Mouse (Mus musculus) kidney, postnatal 0 days (tissue): ENCODE results near the gene Sertad4. TPM values are rescaled to one million over a fixed set of nuclear protein-coding genes. Genes with fewer than 3 reads are reported as not detected.

ENCODE experiments used
- ATAC-seq: fragments of 200-750 bp; cut with Nextera tagmentation; replicated peaks from 2 replicates; pipeline ENCODE4 v1.8.0; 2017; ENCODE audit warnings: low read depth, moderate number of reproducible peaks, moderate TSS enrichment, moderate library complexity; ENCODE audit not compliant: low FRiP score
- DNase-seq: peaks from one replicate; pipeline ENCODE4 v3.0.0-alpha.2; 2016; ENCODE audit warnings: low spot score
- H3K27ac ChIP-seq: fragments of 300-500 bp; sonication (generic); 2 replicates; pipeline ENCODE4 v1.5.1; 2014; ENCODE audit warnings: mild to moderate bottlenecking
- H3K27me3 ChIP-seq: fragments of 300-500 bp; sonication (generic); 2 replicates; pipeline ENCODE4 v1.6.1; 2014; ENCODE audit warnings: low read length, mixed read lengths; ENCODE audit not compliant: insufficient read depth
- H3K36me3 ChIP-seq: fragments of 300-500 bp; sonication (generic); 2 replicates; pipeline ENCODE4 v1.6.1; 2014; ENCODE audit warnings: low read length, mixed read lengths; ENCODE audit not compliant: insufficient read depth
- H3K4me1 ChIP-seq: fragments of 300-500 bp; sonication (generic); replicated peaks from 2 replicates; pipeline ENCODE4 v1.6.1; 2014; ENCODE audit warnings: antibody characterized with exemption, low read length, mixed read lengths; ENCODE audit not compliant: insufficient read depth
- H3K4me2 ChIP-seq: fragments of 300-500 bp; sonication (generic); 2 replicates; pipeline ENCODE4 v1.6.1; 2014; ENCODE audit warnings: mild to moderate bottlenecking, low read length, moderate library complexity, mixed read lengths
- H3K4me3 ChIP-seq: fragments of 300-500 bp; sonication (generic); replicated peaks from 2 replicates; pipeline ENCODE4 v1.5.1; 2014; ENCODE audit warnings: low read depth, low read length
- H3K9ac ChIP-seq: fragments of 300-500 bp; sonication (generic); 2 replicates; pipeline ENCODE4 v1.6.1; 2014; ENCODE audit warnings: low read depth, low read length
- H3K9me3 ChIP-seq: fragments of 300-500 bp; sonication (generic); replicated peaks from 2 replicates; pipeline ENCODE4 v1.6.1; 2016; ENCODE audit warnings: low read length, inconsistent platforms, mixed read lengths
- CTCF ChIP-seq: IDR thresholded peaks from 2 replicates; pipeline ENCODE4 v1.5.1; 2016; ENCODE audit warnings: antibody characterized with exemption, low read depth, mild to moderate bottlenecking, moderate library complexity
- WGBS: fragments of 180-500 bp; shearing (Covaris S2); extraction: QIAGEN DNeasy Blood & Tissue Kit; methylation state at CpG from one replicate; pipeline ENCODE4 v1.1.7; 2014; 5-methylcytosine and 5-hydroxymethylcytosine counted together
- polyA plus RNA-seq: library from polyadenylated mRNA; unstranded; fragments of >200 nt; fragmentation: Nextera tagmentation; extraction: Ambion mirVana; gene quantifications from 2 replicates; pipeline ENCODE4 v1.2.1, GENCODE M21; 2015

Gene Sertad4
- polyA plus RNA-seq, 1 experiment from 2014 or later: 20.0 TPM

DNA sequence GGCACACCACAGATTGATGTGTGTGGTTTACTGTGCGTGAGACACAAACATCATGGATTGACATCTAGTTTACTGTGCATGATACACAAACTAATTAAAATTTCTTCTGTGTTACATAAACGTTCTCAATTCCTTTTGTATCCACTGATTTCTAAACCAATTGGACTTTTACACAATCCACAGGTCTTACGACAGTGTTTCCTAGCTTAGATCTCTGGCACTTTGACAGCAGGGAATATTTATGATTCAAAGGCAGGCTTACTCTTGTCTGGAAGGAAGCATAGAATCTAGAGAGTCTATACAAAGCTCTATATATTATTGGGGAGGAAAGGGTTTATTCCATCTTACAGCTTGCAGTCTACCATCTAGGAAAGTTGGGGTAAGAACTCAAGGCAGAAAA, 8.9 kb upstream of the Sertad4 start:
- Histone ChIP-seq H3K27ac (no peak overlapping the region), H3K9me3 (no peaks in the 10 kb centered on the region), H3K4me3 (no peak overlapping the region), H3K9ac (no peak overlapping the region), H3K4me1 (peaks cover 11% of the 10 kb centered on the region; the same call in 1 of the 2 replicates), H3K4me2 (no peak overlapping the region), H3K27me3 (no peaks in the 10 kb centered on the region), H3K36me3 (no peaks in the 10 kb centered on the region)
- 52% methylated on average over 3 of the region's 3 CpGs for whole genome bisulfite sequencing
- no peak for TF ChIP-seq CTCF
- ATAC-seq: no peak
- no peak for DNase-seq

DNA sequence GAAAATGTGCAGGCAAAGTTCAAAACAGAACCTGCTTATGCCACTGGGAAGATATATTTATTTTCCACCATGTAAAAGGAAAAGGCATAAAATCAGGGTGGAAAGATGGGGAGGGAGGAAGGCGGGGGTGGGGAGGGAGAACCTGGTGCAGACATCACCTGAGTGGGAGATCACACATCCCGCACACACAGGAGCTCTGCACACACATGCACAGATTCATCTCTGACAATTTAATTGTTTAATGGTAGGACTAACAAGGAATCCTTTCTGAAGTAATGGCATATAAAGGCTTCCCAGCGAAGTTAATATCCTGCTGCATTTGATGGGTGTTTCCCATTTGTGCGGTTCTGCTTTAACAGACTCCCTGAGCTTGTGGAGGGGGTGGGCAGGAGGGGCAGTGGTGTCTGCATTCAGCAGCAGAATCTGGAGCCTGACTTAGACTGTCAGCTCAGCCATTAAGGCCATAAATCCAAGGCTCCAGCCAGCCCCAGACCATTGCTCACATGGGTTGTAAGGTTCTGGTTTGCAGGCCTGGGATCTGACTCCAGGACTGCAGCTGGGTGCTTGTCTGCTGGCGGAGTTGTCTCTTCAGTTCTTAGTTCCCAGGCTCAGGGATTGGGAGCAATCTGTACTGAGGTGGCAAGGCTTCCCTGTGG, 5.9 kb upstream of the Sertad4 start:
- TF ChIP-seq CTCF: no peak
- no peak for ATAC-seq
- H3K4me1 ChIP-seq: peaks cover 11% of the 10 kb centered on the region; the same call in 1 of the 2 replicates
- no peak overlapping the region for H3K27ac ChIP-seq
- 39% methylated on average over 5 of the region's 5 CpGs for WGBS
- no peak overlapping the region for H3K9ac ChIP-seq
- no peak overlapping the region for H3K4me3 ChIP-seq
- peak; percentile 12 for DNase-seq
- H3K9me3 ChIP-seq: no peaks in the 10 kb centered on the region
- H3K36me3 ChIP-seq: no peaks in the 10 kb centered on the region
- no peak overlapping the region for H3K4me2 ChIP-seq
- no peaks in the 10 kb centered on the region for H3K27me3 ChIP-seq

DNA sequence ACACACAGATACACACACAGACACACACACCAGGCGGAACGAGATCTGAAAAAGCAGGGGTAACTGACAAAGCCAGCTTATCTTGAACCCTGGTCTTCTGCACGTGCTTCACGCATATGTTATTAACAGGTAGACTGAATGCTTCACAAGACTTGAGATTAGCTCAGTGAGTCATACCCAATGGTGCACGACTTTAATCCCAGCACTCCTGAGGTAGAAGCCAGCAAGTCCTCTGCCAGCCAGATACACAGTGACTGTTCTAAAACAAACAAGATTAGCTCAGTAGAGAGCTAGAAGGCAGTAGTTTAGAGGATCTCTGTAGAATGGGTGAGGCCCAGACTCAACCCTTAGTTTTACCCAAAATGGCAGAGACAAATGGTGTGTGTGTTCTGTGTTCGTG, 4.7 kb upstream of the Sertad4 start:
- H3K4me1 ChIP-seq: peaks cover 11% of the 10 kb centered on the region; the same call in 1 of the 2 replicates
- H3K36me3 ChIP-seq: no peaks in the 10 kb centered on the region
- H3K27me3 ChIP-seq: no peaks in the 10 kb centered on the region
- ATAC-seq (no peak), DNase-seq (no peak)
- WGBS: 69% methylated on average over 6 of the region's 6 CpGs
- H3K4me3 ChIP-seq: no peak overlapping the region
- H3K4me2 ChIP-seq: no peak overlapping the region
- no peak overlapping the region for H3K27ac ChIP-seq
- no peak overlapping the region for H3K9ac ChIP-seq
- TF ChIP-seq CTCF: no peak
- H3K9me3 ChIP-seq: no peaks in the 10 kb centered on the region

DNA sequence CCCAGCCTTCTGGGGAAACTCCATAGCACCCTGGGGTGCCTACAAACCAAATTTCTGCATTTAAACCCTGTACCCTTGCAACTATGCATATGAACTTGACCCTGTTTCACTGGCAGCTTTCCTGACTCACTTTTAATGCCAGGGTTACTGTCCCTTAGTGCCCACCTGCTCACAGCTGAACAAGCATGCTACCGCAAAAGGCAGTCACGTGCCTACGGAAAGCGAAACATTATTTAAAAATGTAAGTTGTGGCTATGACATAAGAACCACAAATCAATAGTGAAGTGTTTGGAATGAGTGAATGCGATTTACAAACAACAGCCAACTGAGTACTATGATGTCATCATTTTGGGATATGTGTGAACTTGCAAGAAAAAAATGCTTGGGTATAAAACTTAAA, 2.0 kb upstream of the Sertad4 start:
- no peak overlapping the region for H3K4me2 ChIP-seq
- no peak for TF ChIP-seq CTCF
- 93% methylated on average over 5 of the region's 5 CpGs for WGBS
- no peaks in the 10 kb centered on the region for H3K9me3 ChIP-seq
- DNase-seq (no peak), ATAC-seq (no peak)
- no peak overlapping the region for H3K9ac ChIP-seq
- peaks cover 11% of the 10 kb centered on the region; the same call in 1 of the 2 replicates for H3K4me1 ChIP-seq
- no peak overlapping the region for H3K4me3 ChIP-seq
- H3K36me3 ChIP-seq: no peaks in the 10 kb centered on the region
- H3K27me3 ChIP-seq: no peaks in the 10 kb centered on the region
- H3K27ac ChIP-seq: no peak overlapping the region

DNA sequence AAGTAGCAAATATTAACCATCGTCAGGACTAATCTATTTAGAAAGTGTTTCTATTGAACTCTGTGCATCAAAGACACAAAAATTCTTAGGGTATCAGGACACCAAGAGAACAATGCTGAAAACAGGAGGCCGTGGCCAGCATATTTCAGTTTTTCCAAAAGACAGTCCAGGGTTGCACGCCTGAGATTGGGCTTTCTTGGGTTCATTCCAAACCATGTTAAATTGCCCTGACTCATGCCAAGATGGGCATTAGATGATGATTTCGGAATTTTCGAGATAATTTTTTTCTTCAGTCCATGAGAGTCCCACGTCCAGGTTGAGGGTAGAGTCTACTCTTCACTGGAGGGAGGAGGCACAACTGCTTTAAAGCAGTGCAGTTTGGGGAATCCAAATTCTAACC, 1.4 kb upstream of the Sertad4 start:
- H3K9ac ChIP-seq: no peak overlapping the region
- no peaks in the 10 kb centered on the region for H3K9me3 ChIP-seq
- no peak for TF ChIP-seq CTCF
- DNase-seq: no peak
- H3K27ac ChIP-seq: no peak overlapping the region
- 80% methylated on average over 6 of the region's 6 CpGs for WGBS
- no peak overlapping the region for H3K4me3 ChIP-seq
- no peak overlapping the region for H3K4me2 ChIP-seq
- H3K4me1 ChIP-seq: peaks cover 5% of the 10 kb centered on the region; the same call in 1 of the 2 replicates
- H3K27me3 ChIP-seq: no peaks in the 10 kb centered on the region
- no peaks in the 10 kb centered on the region for H3K36me3 ChIP-seq
- ATAC-seq: no peak

DNA sequence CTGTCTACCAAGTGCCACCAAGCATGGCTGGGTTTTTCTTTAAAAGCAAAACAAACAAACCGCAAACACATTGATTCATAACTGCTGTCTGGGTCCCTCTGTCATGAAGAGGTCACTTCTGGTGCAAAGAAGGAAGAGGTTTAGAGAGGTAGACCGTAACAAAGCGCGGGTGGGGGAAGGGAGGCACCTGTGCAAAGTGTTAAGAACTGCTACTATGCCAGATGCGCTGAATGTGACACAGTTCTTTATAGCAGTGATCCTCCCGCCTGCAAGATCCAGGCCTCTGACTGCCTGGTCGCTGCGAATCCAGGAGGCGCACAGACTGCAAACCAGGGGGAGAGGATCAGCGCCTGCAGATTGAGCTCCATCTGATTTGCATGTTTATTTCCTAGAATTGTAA, 855 bp upstream of the Sertad4 start:
- Histone ChIP-seq H3K27ac (no peak overlapping the region), H3K4me3 (peak overlapping the region; percentile 86; the same call in 1 of the 2 replicates), H3K9ac (no peak overlapping the region), H3K4me1 (no peaks in the 10 kb centered on the region; the same call in 1 of the 2 replicates), H3K36me3 (no peaks in the 10 kb centered on the region), H3K27me3 (no peaks in the 10 kb centered on the region), H3K4me2 (peak overlapping the region; percentile 99; the same call in 1 of the 2 replicates), H3K9me3 (no peaks in the 10 kb centered on the region)
- TF ChIP-seq CTCF: no peak
- peak; percentile 28 for DNase-seq
- WGBS: 20% methylated on average over 10 of the region's 10 CpGs
- ATAC-seq: no peak
